Mouse (Mus musculus) left cerebral cortex, adult 2 months (tissue): ENCODE measurements around the gene Cnih2. TPM values are rescaled to one million over a fixed set of nuclear protein-coding genes. Genes with fewer than 3 reads are reported as not detected.

Experiments used
- DNase-seq, 2 experiments: peaks; one replicate each; pipeline ENCODE4 v3.0.0; 2021 to 2022; ENCODE audit warnings: low spot score in 2 of 2, mixed read lengths in 1 of 2; ENCODE audit errors: extremely low spot score in 1 of 2
- H3K27ac ChIP-seq: fragments of 200-600 bp; 2 replicates; pipeline ENCODE4 v1.8.1; 2022
- H3K4me3 ChIP-seq: fragments of 200-600 bp; 2 replicates; pipeline ENCODE4 v1.8.1; 2022
- CTCF ChIP-seq: fragments of 200-600 bp; IDR thresholded peaks from 2 replicates; pipeline ENCODE4 v1.8.1; 2022; ENCODE audit warnings: antibody characterized with exemption, mild to moderate bottlenecking, moderate library complexity
- intact Hi-C: fragments of 180-260 bp; cut with DNase I; formaldehyde crosslinking; loops from one replicate; pipeline ENCODE4 v1.15.1; 2025
- total RNA-seq, 2 experiments: library from RNA; stranded (reverse); gene quantifications; 2 replicates each; pipeline ENCODE4 v1.2.3; 2021

Cnih2 gene
- total RNA-seq, 2 experiments from 2014 or later: 214 to 247 TPM

GRCm38 (mm10) chr19:5052166-5052822, 46.0 kb downstream of the Cnih2 start:
- Histone ChIP-seq H3K4me3 (peak overlapping the region; percentile 54), H3K27ac (peak overlapping the region; percentile 94)
- TF ChIP-seq CTCF: no peak
- intact Hi-C loops: no loop called here
- peak in 1 of 2 experiments; percentile 78 for DNase-seq

GRCm38 (mm10) chr19:5051515-5051914, 46.8 kb downstream of the Cnih2 start:
- no peak for DNase-seq
- Histone ChIP-seq H3K27ac (peak overlapping the region; percentile 94), H3K4me3 (peak overlapping the region; percentile 54)
- no peak for TF ChIP-seq CTCF
- intact Hi-C loops: loop anchor here (2.0 kb wide), 1 partner anchor 33 kb away; the partner anchor contains the start of gene Tmem151a

GRCm38 (mm10) chr19:5051031-5051430, 47.3 kb downstream of the Cnih2 start:
- Histone ChIP-seq H3K27ac (peak overlapping the region; percentile 94), H3K4me3 (peak overlapping the region; percentile 54)
- intact Hi-C loops: loop anchor here (2.0 kb wide), 1 partner anchor 34 kb away; the partner anchor contains the start of gene Tmem151a
- no peak for TF ChIP-seq CTCF
- DNase-seq: no peak

GRCm38 (mm10) chr19:5050047-5050905, 48.0 kb downstream of the Cnih2 start, which contains the start of gene Rin1:
Gene Rin1 (plus strand): TSS chr19:5050481.
- H3K27ac ChIP-seq: peak within 1 kb of the TSS; percentile 96
- H3K4me3 ChIP-seq: peak within 1 kb of the TSS; percentile 54
- TF ChIP-seq CTCF: peak; percentile 71
- peak; percentile 64 to 74 for DNase-seq
- intact Hi-C loops: loop anchor here (2.0 kb wide), 1 partner anchor 35 kb away; the partner anchor contains the start of gene Tmem151a

- 0 out of 2 replicates have a peak overlapping the region, but pooled peaks have one; percentile 12 for H3K4me3 ChIP-seq
- peak overlapping the region; percentile 96 for H3K27ac ChIP-seq
- TF ChIP-seq CTCF: no peak
- DNase-seq: no peak
- intact Hi-C loops: no loop called here
Observed at GRCm38 (mm10) chr19:5049325-5049724, 49.0 kb downstream of the Cnih2 start.

- intact Hi-C loops: no loop called here
- Histone ChIP-seq H3K27ac (peak overlapping the region; percentile 96), H3K4me3 (peak overlapping the region; percentile 33)
- DNase-seq: peak in 1 of 2 experiments; percentile 77
- peak; percentile 49 for TF ChIP-seq CTCF
Observed at GRCm38 (mm10) chr19:5048138-5049056, 49.9 kb downstream of the Cnih2 start.

GRCm38 (mm10) chr19:5045531-5045930, 52.8 kb downstream of the Cnih2 start:
- H3K27ac ChIP-seq: peak overlapping the region; percentile 96
- H3K4me3 ChIP-seq: no peak overlapping the region
- no peak for DNase-seq
- intact Hi-C loops: no loop called here
- TF ChIP-seq CTCF: no peak

Other genes starting within 250 kb of the Cnih2 start
- 100 to 1,000 TPM; 102 to 107 TPM for gene Ctsf, start 243.4 kb downstream of the Cnih2 start, total RNA-seq
- gene Actn3, start 220.6 kb downstream of the Cnih2 start, total RNA-seq: 1 to 10 TPM; 1.4 to 1.5 TPM
- gene Zdhhc24, start 219.9 kb downstream of the Cnih2 start, total RNA-seq: 10 to 100 TPM; 24.7 to 25.9 TPM
- 10 to 100 TPM; 40.0 to 48.1 TPM for gene Bbs1, start 191.9 kb downstream of the Cnih2 start, total RNA-seq
- 10 to 100 TPM; 39.5 to 45.9 TPM for gene Dpp3, start 170.2 kb downstream of the Cnih2 start, total RNA-seq
- gene Peli3, start 155.4 kb downstream of the Cnih2 start, total RNA-seq: 10 to 100 TPM; 27.9 to 31.8 TPM
- gene Mrpl11, start 136.4 kb downstream of the Cnih2 start, total RNA-seq: 10 to 100 TPM; 52.7 to 55.3 TPM
- gene Npas4, start 108.2 kb downstream of the Cnih2 start, total RNA-seq: 10 to 100 TPM; 21.7 to 33.7 TPM
- 10 to 100 TPM; 16.6 to 16.7 TPM for gene Slc29a2, start 74.7 kb downstream of the Cnih2 start, total RNA-seq
- 100 to 1,000 TPM; 109 to 131 TPM for gene B4gat1, start 59.7 kb downstream of the Cnih2 start, total RNA-seq
- 1 to 10 TPM; 4.9 to 5.8 TPM for gene AC124502.3, start 59.6 kb downstream of the Cnih2 start, total RNA-seq
- gene Brms1, start 57.2 kb downstream of the Cnih2 start, total RNA-seq: 10 to 100 TPM; 26.9 to 28.8 TPM
- gene Rin1, start 48.0 kb downstream of the Cnih2 start, total RNA-seq: 10 to 100 TPM; 94.6 to 95.9 TPM
- 1 to 10 TPM; 4.3 to 5.4 TPM for gene Cd248, start 30.4 kb downstream of the Cnih2 start, total RNA-seq
- 100 to 1,000 TPM; 154 to 156 TPM for gene Tmem151a, start 13.0 kb downstream of the Cnih2 start, total RNA-seq
- 10 to 100 TPM; 23.4 to 25.7 TPM for gene Yif1a, start 10.0 kb downstream of the Cnih2 start, total RNA-seq
- 100 to 1,000 TPM; 144 to 157 TPM for gene Rab1b, start 8.6 kb upstream of the Cnih2 start, total RNA-seq
- 100 to 1,000 TPM; 279 to 291 TPM for gene Klc2, start 20.0 kb upstream of the Cnih2 start, total RNA-seq
- 10 to 100 TPM; 57.5 to 61.2 TPM for gene Pacs1, start 174.6 kb upstream of the Cnih2 start, total RNA-seq
- gene Sf3b2, start 196.9 kb upstream of the Cnih2 start, total RNA-seq: 100 to 1,000 TPM; 194 to 201 TPM
- gene Gal3st3, start 199.8 kb upstream of the Cnih2 start, total RNA-seq: 10 to 100 TPM; 78.0 to 80.9 TPM
- gene Catsper1, start 237.2 kb upstream of the Cnih2 start, total RNA-seq: not detected